In the genomic region with DNA sequence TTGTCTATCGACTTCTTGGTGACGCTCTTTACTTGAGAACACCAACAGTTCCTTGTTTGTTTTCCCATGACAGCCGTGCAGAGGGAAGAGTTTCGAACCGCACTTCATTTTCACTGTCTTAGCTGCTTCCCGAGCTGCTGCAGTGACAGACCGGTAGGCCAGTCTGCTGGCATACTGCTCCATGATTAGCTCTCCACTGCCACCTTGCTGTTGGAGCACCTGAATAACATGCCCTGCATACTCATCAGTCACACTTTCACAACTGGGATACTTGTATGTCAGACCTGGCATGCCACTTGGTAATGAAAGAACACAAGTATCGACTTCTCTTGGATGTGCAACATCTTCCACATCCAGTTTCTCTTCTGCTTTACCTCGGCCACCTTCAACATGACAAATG, we compare ENCODE assay signal across 12 mouse cellular contexts. TPM values are rescaled to one million over a fixed set of nuclear protein-coding genes. Genes with fewer than 3 reads are reported as not detected.
DNase-seq lines count a peak whose midpoint lies in the region; ATAC-seq and TF ChIP-seq lines count a peak whose summit lies in the region.
"Had no signal": no experiment of that assay in that cellular context is flagged by ENCODE, and none has a peak within 500 bp of the region (broad histone marks: within the 10 kb centered on the region; RNA-seq: fewer than 3 reads in every experiment).

No protein-coding gene starts in this region.

- H3K27ac ChIP-seq in forebrain, embryonic 14.5 days (ENCODE audit: low read depth, low read length) = no peak overlapping the region
- H3K27ac ChIP-seq in forebrain, embryonic 12.5 days = no peak overlapping the region
- H3K27ac ChIP-seq in layer of hippocampus, adult 2 months = no peak overlapping the region
- H3K27ac ChIP-seq: heart, embryonic 10.5 days; neural tube, embryonic 13.5 days had no signal

- H3K4me3 ChIP-seq in forebrain, embryonic 14.5 days (ENCODE audit: low read depth, low read length) = no peak overlapping the region
- no peak overlapping the region for H3K4me3 ChIP-seq in forebrain, embryonic 12.5 days (replicated peaks)
- no peak overlapping the region for H3K4me3 ChIP-seq in layer of hippocampus, adult 2 months
- H3K4me3 ChIP-seq: erythroblast, embryonic 14.5 days; heart, embryonic 10.5 days; neural tube, embryonic 13.5 days had no signal

- ATAC-seq in forebrain, embryonic 14.5 days = no peak
- ATAC-seq in forebrain, embryonic 12.5 days (ENCODE audit: low FRiP score) = no peak

- no peak overlapping the region for H3K9ac ChIP-seq in forebrain, embryonic 14.5 days (ENCODE audit: low read length)
- no peak overlapping the region for H3K9ac ChIP-seq in forebrain, embryonic 12.5 days
- H3K9ac ChIP-seq: neural tube, embryonic 13.5 days had no signal

- H3K27me3 ChIP-seq in forebrain, embryonic 14.5 days (replicated peaks; ENCODE audit: control insufficient read depth, insufficient read depth, low read length) = no peaks in the 10 kb centered on the region
- H3K27me3 ChIP-seq in forebrain, embryonic 12.5 days = no peaks in the 10 kb centered on the region
- H3K27me3 ChIP-seq: neural tube, embryonic 13.5 days had no signal

- H3K4me1 ChIP-seq in forebrain, embryonic 14.5 days (ENCODE audit: control insufficient read depth, insufficient read depth, low read length) = no peaks in the 10 kb centered on the region
- H3K4me1 ChIP-seq in forebrain, embryonic 12.5 days = no peaks in the 10 kb centered on the region
- H3K4me1 ChIP-seq: heart, embryonic 10.5 days; neural tube, embryonic 13.5 days had no signal

- peak; percentile 62 for TF ChIP-seq CTCF in layer of hippocampus, adult 2 months (conservative IDR thresholded peaks at IDR 0.05)

- WGBS in forebrain, embryonic 14.5 days = 80% methylated on average over 9 of the region's 9 CpGs
- 85% methylated on average over 9 of the region's 9 CpGs for WGBS in forebrain, embryonic 12.5 days

- H3K36me3 ChIP-seq in forebrain, embryonic 14.5 days (ENCODE audit: control insufficient read depth, insufficient read depth, low read length) = peaks cover 79% of the 10 kb centered on the region
- peaks cover 62% of the 10 kb centered on the region for H3K36me3 ChIP-seq in forebrain, embryonic 12.5 days (replicated peaks)

- no peak overlapping the region for H3K4me2 ChIP-seq in forebrain, embryonic 14.5 days (ENCODE audit: low read length)
- H3K4me2 ChIP-seq in forebrain, embryonic 12.5 days = no peak overlapping the region
- H3K4me2 ChIP-seq: neural tube, embryonic 13.5 days had no signal

- peak; percentile 47 for DNase-seq in forebrain, embryonic 14.5 days (ENCODE audit: low spot score)
- no peak for DNase-seq in layer of hippocampus, adult 2 months (ENCODE audit: low spot score in 2 of 2)
- no peak for DNase-seq in layer of hippocampus, adult 9-10 months (ENCODE audit: low spot score)
- peak; percentile 14 for DNase-seq in MN1 (ENCODE audit: low spot score)
- DNase-seq in lung, postnatal 10 days = peak; percentile 20
- DNase-seq in layer of hippocampus, postnatal 36 days = no peak
- DNase-seq in T-cell, adult 2 months (ENCODE audit: low spot score) = no peak
- DNase-seq: layer of hippocampus, adult 9-11 months had no signal

- H3K9me3 ChIP-seq in forebrain, embryonic 14.5 days (replicated peaks; ENCODE audit: control insufficient read depth, low read length) = no peaks in the 10 kb centered on the region
- no peaks in the 10 kb centered on the region for H3K9me3 ChIP-seq in forebrain, embryonic 12.5 days
- H3K9me3 ChIP-seq: heart, embryonic 10.5 days; neural tube, embryonic 13.5 days had no signal

RNA-seq across cellular contexts. Expression of a gene that starts 25.9 kb away (rescaled TPM):
- 27.5 and 34.6 TPM in 2 replicates for polyA plus RNA-seq in forebrain, embryonic 14.5 days (2014; fragmentation: Nextera tagmentation; extraction: Ambion mirVana)
- polyA plus RNA-seq in forebrain, embryonic 12.5 days (2016; fragmentation: Nextera tagmentation; extraction: Ambion mirVana) = 34.5 and 36.8 TPM in 2 replicates
- total RNA-seq in layer of hippocampus, adult 2 months (2021) = 100 to 1,000 TPM; 194 to 196 TPM
- 100 to 1,000 TPM; 192 to 197 TPM for total RNA-seq in layer of hippocampus, postnatal 36 days (2021)

Comparison
In these comparisons a context has a peak if more than half of its experiments do, and no peak if none do; other contexts are left out.
1. DNase-seq: peak in forebrain, embryonic 14.5 days (single experiment), MN1 (single experiment) and lung, postnatal 10 days (single experiment); none in layer of hippocampus, adult 2 months (0 of 2), layer of hippocampus, adult 9-10 months (single experiment), layer of hippocampus, postnatal 36 days (0 of 2) and T-cell, adult 2 months (single experiment).